Mouse (Mus musculus): ENCODE results near the gene Smox. TPM values are rescaled to one million over a fixed set of nuclear protein-coding genes. Genes with fewer than 3 reads are reported as not detected.

The Smox gene
- polyA plus RNA-seq, 2 experiments: 37.9 to 68.8 TPM

DNA sequence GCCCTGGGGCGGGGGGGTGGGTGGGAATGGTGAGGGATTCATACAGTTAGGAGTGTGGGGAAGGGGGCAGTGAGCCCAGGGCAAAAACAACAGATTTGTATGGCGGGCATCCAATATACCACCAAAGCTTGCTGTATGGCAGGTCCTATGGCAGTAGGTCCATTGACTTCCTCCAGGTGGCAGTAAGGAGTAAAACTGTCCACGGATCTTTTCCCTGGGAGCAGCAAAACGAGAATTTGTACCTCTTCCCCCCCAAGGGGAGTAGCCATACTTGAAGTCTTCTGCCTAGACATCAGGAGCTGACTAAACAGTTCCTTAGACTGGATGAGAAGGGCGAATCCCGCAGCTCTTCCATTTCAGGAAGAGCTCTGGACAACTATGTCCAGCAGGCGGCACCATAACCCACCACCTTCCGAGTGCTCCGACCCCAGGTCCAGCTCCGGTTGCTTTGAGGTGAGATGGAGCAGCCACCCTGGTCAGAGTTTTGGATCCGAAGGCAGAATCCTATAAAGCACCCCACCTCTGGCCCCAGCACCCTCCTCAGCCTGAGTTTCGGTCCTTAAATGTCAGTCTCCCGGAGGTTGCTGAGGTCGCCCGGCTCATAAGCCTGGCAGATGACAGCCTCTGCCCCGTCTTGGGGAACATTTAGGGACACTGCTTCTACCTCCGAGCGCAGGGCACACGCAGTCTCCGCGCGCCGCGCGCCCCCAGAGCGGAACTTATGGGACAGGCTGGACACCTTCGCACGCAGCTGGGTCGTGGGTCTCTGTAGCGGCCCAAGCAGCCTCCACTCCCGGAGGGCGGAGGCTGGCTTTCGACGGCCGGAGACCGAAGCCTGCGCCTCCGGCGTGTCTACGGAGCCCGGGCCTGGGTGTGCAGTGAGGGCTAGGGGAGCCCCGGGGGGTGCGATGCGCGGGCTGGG lies 54.4 kb downstream of the Smox start:
- 2% methylated on average over 35 of the region's 45 CpGs for WGBS
- Histone ChIP-seq H3K27ac (replicated peaks; ENCODE audit: low read depth, low read length) (no peak overlapping the region), H3K27me3 (ENCODE audit: control insufficient read depth, insufficient read depth, low read length) (peaks cover 33% of the 10 kb centered on the region), H3K9me3 (ENCODE audit: control insufficient read depth, low read length) (no peaks in the 10 kb centered on the region), H3K4me2 (replicated peaks; ENCODE audit: low read depth, low read length, severe bottlenecking) (peak overlapping the region; percentile 74), H3K4me1 (ENCODE audit: control insufficient read depth, insufficient read depth, low read length) (peaks cover 6% of the 10 kb centered on the region; the same call in 1 of the 2 replicates), H3K9ac (ENCODE audit: low read depth, low read length, severe bottlenecking) (peak overlapping the region; percentile 48), H3K36me3 (ENCODE audit: control insufficient read depth, insufficient read depth, low read length) (no peaks in the 10 kb centered on the region), H3K4me3 (replicated peaks; ENCODE audit: low read length) (peak overlapping the region; percentile 45)
- DNase-seq (ENCODE audit: low spot score) (peak; percentile 59), ATAC-seq (ENCODE audit: low FRiP score, low read depth) (peak; percentile 38; the same call in 1 of the 2 replicates)
- no peak for TF ChIP-seq POLR2A (IDR thresholded peaks at IDR 0.05; ENCODE audit: borderline replicate concordance, extremely low read depth, insufficient read depth, insufficient read length)

DNA sequence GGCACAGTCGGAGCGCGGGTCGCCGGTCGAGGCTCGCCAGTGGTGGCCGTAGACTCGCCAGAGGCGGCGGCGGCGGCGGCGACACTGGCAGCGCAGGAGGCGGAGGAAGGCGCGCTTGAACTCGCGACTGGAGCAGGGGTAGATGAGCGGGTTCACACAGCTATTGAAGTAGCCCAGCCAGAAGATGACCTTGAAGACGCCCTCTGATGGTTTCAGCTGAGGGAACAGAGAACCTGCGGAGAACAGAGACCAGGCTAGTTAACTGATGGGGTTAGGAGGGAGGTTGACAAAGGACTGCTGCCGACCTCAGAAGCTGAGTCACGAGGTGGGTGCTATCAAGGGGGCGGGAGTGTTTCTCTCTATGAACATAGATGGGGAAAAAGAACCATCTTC lies 55.0 kb downstream of the Smox start:
- H3K4me3 ChIP-seq (replicated peaks; ENCODE audit: low read length): peak overlapping the region; percentile 45
- no peak for TF ChIP-seq POLR2A (IDR thresholded peaks at IDR 0.05; ENCODE audit: borderline replicate concordance, extremely low read depth, insufficient read depth, insufficient read length)
- H3K36me3 ChIP-seq (ENCODE audit: control insufficient read depth, insufficient read depth, low read length): no peaks in the 10 kb centered on the region
- H3K4me1 ChIP-seq (ENCODE audit: control insufficient read depth, insufficient read depth, low read length): peaks cover 6% of the 10 kb centered on the region; the same call in 1 of the 2 replicates
- peak overlapping the region; percentile 48 for H3K9ac ChIP-seq (ENCODE audit: low read depth, low read length, severe bottlenecking)
- H3K27me3 ChIP-seq (ENCODE audit: control insufficient read depth, insufficient read depth, low read length): peaks cover 33% of the 10 kb centered on the region
- 1% methylated on average over 27 of the region's 27 CpGs for WGBS
- ATAC-seq (ENCODE audit: low FRiP score, low read depth) (no peak), DNase-seq (ENCODE audit: low spot score) (no peak)
- no peak overlapping the region for H3K27ac ChIP-seq (replicated peaks; ENCODE audit: low read depth, low read length)
- H3K4me2 ChIP-seq (replicated peaks; ENCODE audit: low read depth, low read length, severe bottlenecking): peak overlapping the region; percentile 74
- no peaks in the 10 kb centered on the region for H3K9me3 ChIP-seq (ENCODE audit: control insufficient read depth, low read length)

DNA sequence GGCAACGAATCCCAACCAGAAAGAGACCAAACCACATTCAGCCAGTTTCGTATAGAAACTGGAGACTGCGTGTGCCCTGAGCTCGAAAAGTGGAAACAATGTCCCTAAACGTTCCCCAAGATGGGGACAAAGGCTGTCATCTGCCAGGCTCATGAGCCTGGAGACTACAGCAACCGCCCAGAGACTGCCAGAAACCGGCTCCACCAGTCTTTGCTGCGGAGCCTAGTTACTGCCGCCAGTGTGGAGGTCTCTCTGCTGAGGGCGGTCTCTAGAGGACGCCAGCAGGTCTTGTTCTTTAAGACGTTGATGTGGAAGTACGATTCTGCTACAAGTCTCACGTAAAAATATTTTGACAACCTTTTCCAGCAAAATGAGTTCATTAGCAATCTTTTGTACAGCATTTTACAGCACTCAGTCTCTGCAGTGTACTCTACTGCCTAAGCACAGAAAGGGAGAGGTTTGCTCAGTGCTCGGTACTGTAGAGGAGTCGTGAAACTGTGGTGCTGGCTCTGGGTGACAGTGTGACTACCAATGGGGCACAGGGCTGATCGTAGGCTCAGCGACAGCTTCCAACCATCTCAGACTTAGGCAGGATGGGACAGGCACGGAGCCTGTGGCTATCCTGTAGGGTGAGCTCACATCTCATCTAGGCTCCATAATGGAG lies 55.6 kb downstream of the Smox start:
- Histone ChIP-seq H3K4me1 (ENCODE audit: control insufficient read depth, insufficient read depth, low read length) (peaks cover 6% of the 10 kb centered on the region; the same call in 1 of the 2 replicates), H3K4me3 (replicated peaks; ENCODE audit: low read length) (peak overlapping the region; percentile 45; the same call in 1 of the 2 replicates), H3K27me3 (ENCODE audit: control insufficient read depth, insufficient read depth, low read length) (peaks cover 33% of the 10 kb centered on the region), H3K36me3 (ENCODE audit: control insufficient read depth, insufficient read depth, low read length) (no peaks in the 10 kb centered on the region), H3K9me3 (ENCODE audit: control insufficient read depth, low read length) (no peaks in the 10 kb centered on the region), H3K27ac (replicated peaks; ENCODE audit: low read depth, low read length) (no peak overlapping the region), H3K4me2 (replicated peaks; ENCODE audit: low read depth, low read length, severe bottlenecking) (peak overlapping the region; percentile 74; the same call in 1 of the 2 replicates), H3K9ac (ENCODE audit: low read depth, low read length, severe bottlenecking) (no peak overlapping the region)
- no peak for ATAC-seq (ENCODE audit: low FRiP score, low read depth)
- TF ChIP-seq POLR2A (IDR thresholded peaks at IDR 0.05; ENCODE audit: borderline replicate concordance, extremely low read depth, insufficient read depth, insufficient read length): no peak
- 9% methylated on average over 19 of the region's 19 CpGs for WGBS
- DNase-seq (ENCODE audit: low spot score): peak; percentile 50

DNA sequence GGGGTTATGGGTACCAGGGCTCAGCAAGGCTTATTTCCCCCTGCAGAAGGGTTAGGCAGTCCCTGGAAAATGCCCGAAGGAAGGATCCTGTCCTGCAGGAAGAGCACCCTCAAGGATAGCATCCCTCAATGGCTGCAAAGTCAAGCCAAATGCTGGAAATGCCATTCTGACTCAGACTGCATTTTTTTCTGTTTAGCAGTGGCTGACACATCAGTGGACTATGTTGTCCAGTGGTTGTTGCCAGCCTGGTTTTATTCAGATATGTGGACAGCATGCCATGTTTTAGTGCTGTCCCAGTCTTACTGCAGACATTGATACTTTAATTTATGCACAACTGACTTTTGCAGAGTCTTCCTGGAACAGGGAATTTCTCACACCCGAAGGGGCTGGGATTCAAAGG lies 57.0 kb downstream of the Smox start:
- Histone ChIP-seq H3K9ac (ENCODE audit: low read depth, low read length, severe bottlenecking) (no peak overlapping the region), H3K4me2 (replicated peaks; ENCODE audit: low read depth, low read length, severe bottlenecking) (no peak overlapping the region), H3K9me3 (ENCODE audit: control insufficient read depth, low read length) (no peaks in the 10 kb centered on the region), H3K36me3 (ENCODE audit: control insufficient read depth, insufficient read depth, low read length) (no peaks in the 10 kb centered on the region), H3K4me3 (replicated peaks; ENCODE audit: low read length) (no peak overlapping the region), H3K27me3 (ENCODE audit: control insufficient read depth, insufficient read depth, low read length) (peaks cover 37% of the 10 kb centered on the region), H3K27ac (replicated peaks; ENCODE audit: low read depth, low read length) (no peak overlapping the region), H3K4me1 (ENCODE audit: control insufficient read depth, insufficient read depth, low read length) (peaks cover 6% of the 10 kb centered on the region; the same call in 1 of the 2 replicates)
- ATAC-seq (ENCODE audit: low FRiP score, low read depth): no peak
- WGBS: 74% methylated on average over 2 of the region's 2 CpGs
- no peak for TF ChIP-seq POLR2A (IDR thresholded peaks at IDR 0.05; ENCODE audit: borderline replicate concordance, extremely low read depth, insufficient read depth, insufficient read length)
- no peak for DNase-seq (ENCODE audit: low spot score)

DNA sequence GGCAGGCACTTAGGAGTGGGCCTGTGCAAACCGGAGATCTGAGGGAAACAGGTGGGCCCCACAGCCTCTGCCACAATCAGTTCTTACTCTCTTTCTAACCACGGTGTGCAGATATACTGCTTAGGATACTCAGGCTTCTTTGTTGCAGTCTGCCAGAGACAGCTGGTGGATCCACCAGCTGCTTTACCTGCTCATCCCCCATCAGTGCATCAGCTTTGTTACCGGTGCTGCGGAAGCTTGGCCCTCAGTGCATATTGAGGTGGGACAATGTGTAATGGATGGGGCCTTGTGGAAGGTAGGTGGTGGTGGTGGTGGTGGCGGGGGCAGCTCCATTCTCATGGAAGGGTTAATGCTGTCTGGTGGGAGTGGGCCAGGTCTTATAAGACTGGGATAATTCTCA lies 57.8 kb downstream of the Smox start:
- Histone ChIP-seq H3K9ac (ENCODE audit: low read depth, low read length, severe bottlenecking) (no peak overlapping the region), H3K4me3 (replicated peaks; ENCODE audit: low read length) (no peak overlapping the region), H3K9me3 (ENCODE audit: control insufficient read depth, low read length) (no peaks in the 10 kb centered on the region), H3K27me3 (ENCODE audit: control insufficient read depth, insufficient read depth, low read length) (peaks cover 38% of the 10 kb centered on the region), H3K4me2 (replicated peaks; ENCODE audit: low read depth, low read length, severe bottlenecking) (no peak overlapping the region), H3K27ac (replicated peaks; ENCODE audit: low read depth, low read length) (no peak overlapping the region), H3K4me1 (ENCODE audit: control insufficient read depth, insufficient read depth, low read length) (peaks cover 6% of the 10 kb centered on the region; the same call in 1 of the 2 replicates), H3K36me3 (ENCODE audit: control insufficient read depth, insufficient read depth, low read length) (no peaks in the 10 kb centered on the region)
- ATAC-seq (ENCODE audit: low FRiP score, low read depth) (no peak), DNase-seq (ENCODE audit: low spot score) (no peak)
- TF ChIP-seq POLR2A (IDR thresholded peaks at IDR 0.05; ENCODE audit: borderline replicate concordance, extremely low read depth, insufficient read depth, insufficient read length): no peak
- 84% methylated on average over 5 of the region's 5 CpGs for WGBS
